Comparison of ENCODE assay signal across 28 mouse cellular contexts in the genomic region with DNA sequence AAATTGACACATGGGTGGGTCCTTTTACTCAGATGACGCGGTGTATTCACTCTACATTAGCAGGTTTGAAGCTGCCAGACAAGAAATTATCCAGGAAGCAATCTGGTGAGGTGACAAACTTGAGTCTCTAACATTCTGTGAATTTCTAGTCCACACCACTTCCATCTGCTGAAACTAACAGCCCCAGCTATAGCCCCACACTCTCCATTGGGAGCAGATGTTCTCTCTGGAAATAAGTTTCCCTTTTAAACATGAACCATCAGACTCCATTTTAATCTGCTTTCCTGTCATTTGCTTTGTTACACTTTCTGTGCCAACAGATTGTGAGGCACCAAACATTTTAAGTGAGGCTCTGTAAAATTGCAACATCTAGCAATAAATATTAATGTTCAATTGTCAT.
A peak's percentile ranks its signal among the peaks of the same experiment; 100 is the strongest.
DNase-seq lines count a peak whose midpoint lies in the region; ATAC-seq lines count a peak whose summit lies in the region.
"Had no signal": no experiment of that assay in that cellular context is flagged by ENCODE, and none has a peak within 500 bp of the region (broad histone marks: within the 10 kb centered on the region; RNA-seq: fewer than 3 reads in every experiment).

No protein-coding gene starts in this region.

- 75% methylated on average over 2 of the region's 2 CpGs for WGBS in forebrain, embryonic 14.5 days
- WGBS in forebrain, embryonic 11.5 days = 87% methylated on average over 2 of the region's 2 CpGs
- WGBS in forebrain, embryonic 16.5 days = 53% methylated on average over 2 of the region's 2 CpGs

- H3K4me1 ChIP-seq in forebrain, embryonic 14.5 days (ENCODE audit: control insufficient read depth, insufficient read depth, low read length) = no peaks in the 10 kb centered on the region
- no peaks in the 10 kb centered on the region for H3K4me1 ChIP-seq in forebrain, embryonic 11.5 days (replicated peaks; ENCODE audit: control insufficient read depth, insufficient read depth, low read length)
- no peaks in the 10 kb centered on the region for H3K4me1 ChIP-seq in forebrain, embryonic 16.5 days (replicated peaks; ENCODE audit: control insufficient read depth, insufficient read depth, low read length)
- H3K4me1 ChIP-seq: heart, embryonic 12.5 days; heart, embryonic 15.5 days; hindbrain, embryonic 10.5 days; hindbrain, embryonic 13.5 days; intestine, embryonic 15.5 days had no signal

- peak; percentile 65 for DNase-seq in forebrain, embryonic 14.5 days (ENCODE audit: low spot score)
- DNase-seq in forebrain, embryonic 11.5 days (ENCODE audit: low spot score) = no peak
- peak; percentile 3 for DNase-seq in layer of hippocampus, adult 9-11 months
- no peak for DNase-seq in layer of hippocampus, postnatal 25 days (ENCODE audit: extremely low spot score in 1 of 2, low spot score in 1 of 2)
- DNase-seq in brain, adult 2 months (ENCODE audit: low read depth, low spot score) = peak; percentile 46
- DNase-seq in cerebellum, postnatal 36 days = no peak
- no peak for DNase-seq in yolk sac, embryonic 10.5 days (ENCODE audit: low spot score)
- DNase-seq: adrenal gland, postnatal 10 days; adrenal gland, postnatal 36 days; B cell, adult 2 months; cerebellum, adult 11-12 months; cerebellum, adult 8-10 months; cerebellum, postnatal 10 days; gastrocnemius, postnatal 25 days; heart, adult 18-20 months; heart, postnatal 10 days; heart, postnatal 36 days; kidney, adult 11 months had no signal

- no peaks in the 10 kb centered on the region for H3K9me3 ChIP-seq in forebrain, embryonic 14.5 days (replicated peaks; ENCODE audit: control insufficient read depth, low read length)
- H3K9me3 ChIP-seq in forebrain, embryonic 11.5 days (ENCODE audit: control insufficient read depth, low read length) = no peaks in the 10 kb centered on the region
- H3K9me3 ChIP-seq in forebrain, embryonic 16.5 days (ENCODE audit: control insufficient read depth, low read length) = no peaks in the 10 kb centered on the region
- H3K9me3 ChIP-seq: G1E; heart, embryonic 12.5 days; heart, embryonic 15.5 days; hindbrain, embryonic 10.5 days; hindbrain, embryonic 13.5 days; intestine, embryonic 15.5 days had no signal

- H3K4me2 ChIP-seq in forebrain, embryonic 14.5 days (ENCODE audit: low read length) = no peak overlapping the region
- no peak overlapping the region for H3K4me2 ChIP-seq in forebrain, embryonic 11.5 days (ENCODE audit: low read depth, low read length, severe bottlenecking)
- H3K4me2 ChIP-seq in forebrain, embryonic 16.5 days (ENCODE audit: low read length) = no peak overlapping the region
- H3K4me2 ChIP-seq: heart, embryonic 12.5 days; heart, embryonic 15.5 days; hindbrain, embryonic 13.5 days; intestine, embryonic 15.5 days had no signal

- no peaks in the 10 kb centered on the region for H3K36me3 ChIP-seq in forebrain, embryonic 14.5 days (ENCODE audit: control insufficient read depth, insufficient read depth, low read length)
- H3K36me3 ChIP-seq in forebrain, embryonic 11.5 days (ENCODE audit: control insufficient read depth, insufficient read depth, low read length) = no peaks in the 10 kb centered on the region
- no peaks in the 10 kb centered on the region for H3K36me3 ChIP-seq in forebrain, embryonic 16.5 days (ENCODE audit: control insufficient read depth, insufficient read depth)
- H3K36me3 ChIP-seq: G1E; heart, embryonic 12.5 days; heart, embryonic 15.5 days; hindbrain, embryonic 10.5 days; hindbrain, embryonic 13.5 days; intestine, embryonic 15.5 days had no signal

- ATAC-seq in forebrain, embryonic 14.5 days = peak; percentile 81
- no peak for ATAC-seq in forebrain, embryonic 11.5 days (replicated peaks; ENCODE audit: low FRiP score)
- peak; percentile 80 for ATAC-seq in forebrain, embryonic 16.5 days
- ATAC-seq: hindbrain, embryonic 16.5 days; intestine, embryonic 15.5 days; Patski had no signal

- H3K27me3 ChIP-seq in forebrain, embryonic 14.5 days (replicated peaks; ENCODE audit: control insufficient read depth, insufficient read depth, low read length) = no peaks in the 10 kb centered on the region
- H3K27me3 ChIP-seq in forebrain, embryonic 11.5 days (ENCODE audit: control insufficient read depth, insufficient read depth, low read length) = no peaks in the 10 kb centered on the region; the same call in 1 of the 2 replicates
- no peaks in the 10 kb centered on the region for H3K27me3 ChIP-seq in forebrain, embryonic 16.5 days (replicated peaks; ENCODE audit: control insufficient read depth, insufficient read depth, low read length)
- H3K27me3 ChIP-seq: CH12.LX; heart, embryonic 12.5 days; heart, embryonic 15.5 days; hindbrain, embryonic 13.5 days; intestine, embryonic 15.5 days had no signal

- no peak overlapping the region for H3K4me3 ChIP-seq in forebrain, embryonic 14.5 days (ENCODE audit: low read depth, low read length)
- H3K4me3 ChIP-seq in forebrain, embryonic 11.5 days (ENCODE audit: low read depth, low read length) = no peak overlapping the region
- no peak overlapping the region for H3K4me3 ChIP-seq in forebrain, embryonic 16.5 days (replicated peaks; ENCODE audit: low read length)
- H3K4me3 ChIP-seq: heart, embryonic 12.5 days; heart, embryonic 15.5 days; hindbrain, embryonic 10.5 days; hindbrain, embryonic 13.5 days; intestine, embryonic 15.5 days had no signal

- no peak overlapping the region for H3K27ac ChIP-seq in forebrain, embryonic 14.5 days (ENCODE audit: low read depth, low read length)
- no peak overlapping the region for H3K27ac ChIP-seq in forebrain, embryonic 11.5 days (ENCODE audit: low read depth, low read length)
- H3K27ac ChIP-seq in forebrain, embryonic 16.5 days (ENCODE audit: low read length) = no peak overlapping the region
- H3K27ac ChIP-seq: heart, embryonic 15.5 days; hindbrain, embryonic 10.5 days; hindbrain, embryonic 13.5 days; intestine, embryonic 15.5 days had no signal

- no peak overlapping the region for H3K9ac ChIP-seq in forebrain, embryonic 14.5 days (ENCODE audit: low read length)
- H3K9ac ChIP-seq in forebrain, embryonic 11.5 days (ENCODE audit: low read length) = no peak overlapping the region
- no peak overlapping the region for H3K9ac ChIP-seq in forebrain, embryonic 16.5 days (replicated peaks; ENCODE audit: low read depth, low read length)
- H3K9ac ChIP-seq: heart, embryonic 12.5 days; heart, embryonic 15.5 days; hindbrain, embryonic 13.5 days; intestine, embryonic 15.5 days had no signal

Comparison
In these comparisons a context has a peak if more than half of its experiments do, and no peak if none do; other contexts are left out.
1. DNase-seq: peak in forebrain, embryonic 14.5 days (single experiment), layer of hippocampus, adult 9-11 months (single experiment) and brain, adult 2 months (single experiment); none in forebrain, embryonic 11.5 days (single experiment), layer of hippocampus, postnatal 25 days (0 of 2), cerebellum, postnatal 36 days (0 of 2) and yolk sac, embryonic 10.5 days (single experiment).